Mouse (Mus musculus) liver, adult 2 months (tissue): Measurements from ENCODE around the gene Slc39a11.

Source experiments
- CTCF ChIP-seq: fragments of 200-500 bp; IDR thresholded peaks from 2 replicates; pipeline ENCODE4 v1.5.1; 2011; ENCODE audit warnings: low read depth, low read length, control low read depth
- POLR2A ChIP-seq: fragments of 200-500 bp; IDR thresholded peaks from 2 replicates; pipeline ENCODE4 v1.6.1; 2011; ENCODE audit warnings: low read length, control low read depth; ENCODE audit not compliant: insufficient read depth; ENCODE audit errors: extremely low read depth

DNA sequence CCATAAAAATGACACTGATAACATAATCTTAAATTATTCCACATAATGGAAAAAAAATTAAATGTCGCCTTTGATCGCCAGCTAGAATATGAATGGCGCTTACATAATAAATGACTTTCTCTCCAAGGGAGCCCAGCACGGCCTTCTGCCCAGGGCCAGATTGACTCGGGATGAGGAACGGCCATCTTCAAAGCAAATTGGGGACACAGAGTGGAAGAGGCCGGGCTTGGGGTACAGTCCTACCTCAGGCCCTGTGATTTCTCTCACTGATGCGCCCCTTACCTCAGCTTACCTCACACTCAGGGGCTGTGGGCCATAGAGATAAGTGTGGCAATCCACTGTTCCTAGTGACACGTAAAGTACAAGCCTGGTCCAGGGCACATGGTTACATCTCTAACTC lies 177.9 kb downstream of the Slc39a11 start:
- TF ChIP-seq CTCF, result no peak
- TF ChIP-seq POLR2A, result no peak
